Mouse (Mus musculus): ENCODE results near the gene Camsap3. TPM values are rescaled to one million over a fixed set of nuclear protein-coding genes. Genes with fewer than 3 reads are reported as not detected.
A peak's percentile ranks its signal among the peaks of the same experiment; 100 is the strongest.

The Camsap3 gene
- total RNA-seq, 2 experiments from 2014 or later, result 109 to 118 TPM

- no peak for DNase-seq
- intact Hi-C loops (cut with DNase I), result no loop called here
Observed at GRCm38 (mm10) chr8:3654726-3655508, 67.8 kb downstream of the Camsap3 start.

GRCm38 (mm10) chr8:3655526-3655925, 68.4 kb downstream of the Camsap3 start, which contains the start of gene Retn:
TSS of gene Retn (plus strand) at chr8:3655770.
- DNase-seq, result no peak

GRCm38 (mm10) chr8:3656725-3657381, 69.8 kb downstream of the Camsap3 start:
- intact Hi-C loops (cut with DNase I), result no loop called here
- DNase-seq, result peak; percentile 25

More at GRCm38 (mm10) chr8:3655526-3655925, 68.4 kb downstream of the Camsap3 start, which contains the start of gene Retn:
- intact Hi-C loops (cut with DNase I), result no loop called here

Other genes starting within 250 kb of the Camsap3 start
- under 1 TPM in 1 of 2 experiments, not detected in 1; 0.30 TPM for gene A430078G23Rik, start 233.9 kb upstream of the Camsap3 start, total RNA-seq (2021)
- 10 to 100 TPM; 37.1 to 38.9 TPM for gene Arhgef18, start 194.3 kb upstream of the Camsap3 start, total RNA-seq (2021)
- under 1 TPM; 0.64 to 0.66 TPM for gene Pex11g, start 119.6 kb upstream of the Camsap3 start, total RNA-seq (2021)
- not detected for gene Tex45, start 116.4 kb upstream of the Camsap3 start, total RNA-seq (2021)
- gene Zfp358, start 94.2 kb upstream of the Camsap3 start, total RNA-seq (2021), result 10 to 100 TPM; 43.3 TPM
- gene Mcoln1, start 86.8 kb upstream of the Camsap3 start, total RNA-seq (2021), result 10 to 100 TPM; 74.8 to 81.3 TPM
- gene Pnpla6, start 71.9 kb upstream of the Camsap3 start, total RNA-seq (2021), result 10 to 100 TPM; 75.9 to 81.6 TPM
- not detected for gene C330021F23Rik, start 19.3 kb upstream of the Camsap3 start, total RNA-seq (2021)
- gene Xab2, start 34.0 kb downstream of the Camsap3 start, total RNA-seq (2021), result 10 to 100 TPM; 38.5 to 38.8 TPM
- gene Pet100, start 34.3 kb downstream of the Camsap3 start, total RNA-seq (2021), result 10 to 100 TPM; 60.0 to 63.3 TPM
- gene Pcp2, start 38.3 kb downstream of the Camsap3 start, total RNA-seq (2021), result 1 to 10 TPM in 1 of 2 experiments, not detected in 1; 1.0 TPM
- 10 to 100 TPM; 73.8 to 78.1 TPM for gene Stxbp2, start 43.7 kb downstream of the Camsap3 start, total RNA-seq (2021)
- gene Retn, start 68.5 kb downstream of the Camsap3 start, total RNA-seq (2021), result under 1 TPM; 0.76 to 0.91 TPM
- gene Mcemp1, start 78.5 kb downstream of the Camsap3 start, total RNA-seq (2021), result under 1 TPM; 0.38 to 0.42 TPM
- 10 to 100 TPM; 13.6 to 14.1 TPM for gene Fcor, start 85.1 kb downstream of the Camsap3 start, total RNA-seq (2021)
- 10 to 100 TPM; 34.4 to 37.0 TPM for gene Trappc5, start 89.0 kb downstream of the Camsap3 start, total RNA-seq (2021)
- gene Fcer2a, start 106.9 kb downstream of the Camsap3 start, total RNA-seq (2021), result not detected
- gene Clec4g, start 133.4 kb downstream of the Camsap3 start, total RNA-seq (2021), result not detected
- gene Cd209a, start 161.7 kb downstream of the Camsap3 start, total RNA-seq (2021), result not detected